Mouse (Mus musculus): Measurements from ENCODE around the gene Bnip1. TPM values are rescaled to one million over a fixed set of nuclear protein-coding genes. Genes with fewer than 3 reads are reported as not detected.
A peak's percentile ranks its signal among the peaks of the same experiment; 100 is the strongest.

Bnip1 gene
- total RNA-seq, 2 experiments from 2014 or later = 20.2 to 23.7 TPM

GRCm38 (mm10) chr17:26793068-26793765, 12.4 kb downstream of the Bnip1 start:
- DNase-seq (ENCODE audit: low spot score in 2 of 2) = no peak

- DNase-seq (ENCODE audit: low spot score in 2 of 2) = peak; percentile 44 to 60
These were observed 13.9 kb downstream of the Bnip1 start for GRCm38 (mm10) chr17:26794744-26795143.

- no peak for DNase-seq (ENCODE audit: low spot score in 2 of 2)
These were observed 14.5 kb downstream of the Bnip1 start for GRCm38 (mm10) chr17:26795386-26795785.

GRCm38 (mm10) chr17:26797379-26798128, 16.7 kb downstream of the Bnip1 start:
- no peak for DNase-seq (ENCODE audit: low spot score in 2 of 2)

GRCm38 (mm10) chr17:26802886-26803285, 22.0 kb downstream of the Bnip1 start:
- no peak for DNase-seq (ENCODE audit: low spot score in 2 of 2)

GRCm38 (mm10) chr17:26812607-26813006, 31.7 kb downstream of the Bnip1 start:
- no peak for DNase-seq (ENCODE audit: low spot score in 2 of 2)

GRCm38 (mm10) chr17:26813497-26813896, 32.6 kb downstream of the Bnip1 start:
- no peak for DNase-seq (ENCODE audit: low spot score in 2 of 2)

- no peak for DNase-seq (ENCODE audit: low spot score in 2 of 2)
These were observed 35.9 kb downstream of the Bnip1 start for GRCm38 (mm10) chr17:26816810-26817209.

- no peak for DNase-seq (ENCODE audit: low spot score in 2 of 2)
These were observed 36.9 kb downstream of the Bnip1 start for GRCm38 (mm10) chr17:26817776-26818175.

GRCm38 (mm10) chr17:26826131-26826530, 45.3 kb downstream of the Bnip1 start:
- DNase-seq (ENCODE audit: low spot score in 2 of 2) = no peak

- DNase-seq (ENCODE audit: low spot score in 2 of 2) = no peak
These were observed 52.9 kb downstream of the Bnip1 start for GRCm38 (mm10) chr17:26833806-26834205.

- DNase-seq (ENCODE audit: low spot score in 2 of 2) = no peak
These were observed 53.6 kb downstream of the Bnip1 start for GRCm38 (mm10) chr17:26834302-26834965.

GRCm38 (mm10) chr17:26834966-26835755, 54.3 kb downstream of the Bnip1 start:
- no peak for DNase-seq (ENCODE audit: low spot score in 2 of 2)

- DNase-seq (ENCODE audit: low spot score in 2 of 2) = no peak
These were observed 55.1 kb downstream of the Bnip1 start for GRCm38 (mm10) chr17:26835956-26836355.

GRCm38 (mm10) chr17:26836377-26836776, 55.5 kb downstream of the Bnip1 start:
- no peak for DNase-seq (ENCODE audit: low spot score in 2 of 2)

- no peak for DNase-seq (ENCODE audit: low spot score in 2 of 2)
These were observed 56.1 kb downstream of the Bnip1 start for GRCm38 (mm10) chr17:26836786-26837545.

GRCm38 (mm10) chr17:26837546-26837985, 56.7 kb downstream of the Bnip1 start:
- DNase-seq (ENCODE audit: low spot score in 2 of 2) = no peak

GRCm38 (mm10) chr17:26838191-26838910, 57.5 kb downstream of the Bnip1 start:
- no peak for DNase-seq (ENCODE audit: low spot score in 2 of 2)

GRCm38 (mm10) chr17:26838911-26839717, 58.2 kb downstream of the Bnip1 start:
- no peak for DNase-seq (ENCODE audit: low spot score in 2 of 2)
